Mouse (Mus musculus) hindbrain, embryonic 14.5 days (tissue): ENCODE measurements around the gene Otud7a. TPM values are rescaled to one million over a fixed set of nuclear protein-coding genes. Genes with fewer than 3 reads are reported as not detected.

Experiments
- ATAC-seq: fragments of 200-750 bp; cut with Nextera tagmentation; 2 replicates; pipeline ENCODE4 v1.8.0; 2017; ENCODE audit warnings: moderate number of reproducible peaks, mild to moderate bottlenecking, moderate TSS enrichment, moderate library complexity; ENCODE audit not compliant: low FRiP score
- DNase-seq: peaks from one replicate; pipeline ENCODE4 v3.0.0-alpha.2; 2015; ENCODE audit warnings: low spot score
- H3K27ac ChIP-seq: fragments of 300-500 bp; sonication (generic); 2 replicates; pipeline ENCODE4 v1.5.1; 2014; ENCODE audit warnings: mild to moderate bottlenecking, moderate library complexity
- H3K27me3 ChIP-seq: fragments of 300-500 bp; sonication (generic); 2 replicates; pipeline ENCODE4 v1.6.1; 2014; ENCODE audit warnings: mild to moderate bottlenecking, low read length, mixed read lengths; ENCODE audit not compliant: control insufficient read depth, insufficient read depth
- H3K36me3 ChIP-seq: fragments of 300-500 bp; sonication (generic); replicated peaks from 2 replicates; pipeline ENCODE4 v1.6.1; 2014; ENCODE audit not compliant: control insufficient read depth, insufficient read depth
- H3K4me1 ChIP-seq: fragments of 300-500 bp; sonication (generic); replicated peaks from 2 replicates; pipeline ENCODE4 v1.6.1; 2014; ENCODE audit warnings: antibody characterized with exemption, low read length, mixed read lengths; ENCODE audit not compliant: control insufficient read depth, insufficient read depth
- H3K4me2 ChIP-seq: fragments of 300-500 bp; sonication (generic); replicated peaks from 2 replicates; pipeline ENCODE4 v1.6.1; 2014; ENCODE audit warnings: mild to moderate bottlenecking, moderate library complexity
- H3K4me3 ChIP-seq: fragments of 300-500 bp; sonication (generic); replicated peaks from 2 replicates; pipeline ENCODE4 v1.5.1; 2014; ENCODE audit warnings: mild to moderate bottlenecking, low read length
- H3K9ac ChIP-seq: fragments of 300-500 bp; sonication (generic); 2 replicates; pipeline ENCODE4 v1.6.1; 2014
- H3K9me3 ChIP-seq: fragments of 300-500 bp; sonication (generic); 2 replicates; pipeline ENCODE4 v1.6.1; 2016; ENCODE audit warnings: low read length; ENCODE audit not compliant: control insufficient read depth
- WGBS: fragments of 180-500 bp; shearing (Covaris S2); extraction: QIAGEN DNeasy Blood & Tissue Kit; methylation state at CpG from one replicate; pipeline ENCODE4 v1.1.7; 2014; 5-methylcytosine and 5-hydroxymethylcytosine counted together
- polyA plus RNA-seq: library from polyadenylated mRNA; unstranded; fragments of >200 nt; fragmentation: Nextera tagmentation; extraction: Ambion mirVana; gene quantifications from 2 replicates; pipeline ENCODE4 v1.2.1, GENCODE M21; 2014

The Otud7a gene
- polyA plus RNA-seq, 1 experiment from 2014 or later: 3.7 TPM

DNA sequence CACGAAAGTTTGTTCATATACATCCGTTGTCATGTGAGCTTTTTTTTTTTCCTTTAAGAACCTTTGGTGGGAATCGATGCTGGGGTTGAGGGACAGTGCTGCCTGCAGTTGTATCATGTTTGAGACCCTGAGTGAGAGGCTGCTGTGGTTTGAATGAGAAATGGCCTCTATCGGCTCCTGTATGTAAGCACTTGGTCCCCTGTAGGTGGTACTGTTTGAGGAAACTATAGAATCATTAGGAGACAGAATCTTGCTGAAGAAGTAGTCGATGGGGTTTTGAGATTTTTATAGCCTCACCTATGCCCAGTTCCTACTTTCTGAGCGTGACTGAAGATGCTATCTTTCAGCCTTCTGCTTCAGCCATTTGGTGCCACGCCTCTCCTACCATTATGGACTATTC is 354.8 kb downstream of the Otud7a start:
- Histone ChIP-seq H3K36me3 (no peaks in the 10 kb centered on the region), H3K4me2 (no peak overlapping the region), H3K9me3 (no peaks in the 10 kb centered on the region), H3K4me3 (no peak overlapping the region), H3K9ac (no peak overlapping the region), H3K27ac (no peak overlapping the region), H3K27me3 (no peaks in the 10 kb centered on the region), H3K4me1 (peaks cover 6% of the 10 kb centered on the region)
- 95% methylated on average over 7 of the region's 7 CpGs for WGBS
- DNase-seq (no peak), ATAC-seq (no peak)

DNA sequence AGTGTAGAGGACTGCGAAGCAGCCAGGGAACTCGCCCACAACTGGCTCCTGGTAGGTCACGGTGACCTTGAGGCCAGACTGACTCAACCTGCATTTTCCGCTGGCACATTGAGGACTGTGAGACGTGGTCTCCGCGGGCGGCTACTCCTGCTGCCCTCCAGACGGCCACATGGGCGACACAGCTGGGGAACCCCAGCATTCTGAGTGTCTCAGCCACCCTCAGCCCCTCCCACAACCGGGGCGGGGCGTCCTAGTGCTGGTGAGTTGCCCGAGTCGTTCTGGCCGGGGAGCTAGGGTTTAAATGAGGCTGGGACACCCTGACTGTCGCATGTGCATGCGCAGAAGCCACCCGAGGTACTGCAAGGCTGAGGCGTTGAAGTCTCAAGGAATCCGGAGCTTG is 358.2 kb downstream of the Otud7a start:
- no peak overlapping the region for H3K27ac ChIP-seq
- WGBS: 92% methylated on average over 21 of the region's 21 CpGs
- H3K9me3 ChIP-seq: no peaks in the 10 kb centered on the region
- no peak overlapping the region for H3K4me3 ChIP-seq
- H3K4me2 ChIP-seq: no peak overlapping the region
- no peak overlapping the region for H3K9ac ChIP-seq
- ATAC-seq (no peak), DNase-seq (no peak)
- no peaks in the 10 kb centered on the region for H3K27me3 ChIP-seq
- no peaks in the 10 kb centered on the region for H3K4me1 ChIP-seq
- H3K36me3 ChIP-seq: no peaks in the 10 kb centered on the region

Other genes with a start within 250 kb of the Otud7a start
- 9.4 and 9.7 TPM in 2 replicates for gene Chrna7, start 232.2 kb upstream of the Otud7a start, polyA plus RNA-seq